Mouse (Mus musculus) thymus, postnatal 0 days (tissue): ENCODE results near the gene Plxna2. TPM values are rescaled to one million over a fixed set of nuclear protein-coding genes. Genes with fewer than 3 reads are reported as not detected.

Experiments used
- DNase-seq: peaks from one replicate; pipeline ENCODE4 v3.0.0-alpha.2; 2015; ENCODE audit warnings: low spot score
- polyA plus RNA-seq: library from polyadenylated mRNA; unstranded; fragments of >200 nt; fragmentation: Nextera tagmentation; extraction: Ambion mirVana; gene quantifications from 2 replicates; pipeline ENCODE4 v1.2.1, GENCODE M21; 2015

Plxna2 gene
- polyA plus RNA-seq: 0.87 and 0.95 TPM in 2 replicates

DNA sequence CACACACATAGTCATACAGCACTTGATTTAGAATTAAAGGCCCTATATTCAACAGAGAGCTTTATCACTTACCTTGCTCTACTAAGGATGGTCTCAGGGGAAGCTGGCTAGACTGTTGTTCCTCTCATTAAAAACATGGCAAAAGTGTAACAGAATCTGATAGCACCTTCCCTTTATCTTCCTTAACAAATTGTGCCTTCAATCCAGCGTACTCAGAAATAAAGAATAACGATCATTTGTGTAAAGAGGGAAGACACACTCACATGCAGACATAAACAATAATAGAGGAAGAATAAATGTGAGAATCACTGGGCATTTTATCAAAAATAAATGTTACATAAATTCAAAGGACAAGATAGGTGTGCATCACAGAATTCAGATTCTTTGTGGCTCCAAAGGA lies at the start of gene Plxna2:
Gene Plxna2 (plus strand): TSS at position 301 of the 400 bp plus-strand sequence.
- DNase-seq: no peak

DNA sequence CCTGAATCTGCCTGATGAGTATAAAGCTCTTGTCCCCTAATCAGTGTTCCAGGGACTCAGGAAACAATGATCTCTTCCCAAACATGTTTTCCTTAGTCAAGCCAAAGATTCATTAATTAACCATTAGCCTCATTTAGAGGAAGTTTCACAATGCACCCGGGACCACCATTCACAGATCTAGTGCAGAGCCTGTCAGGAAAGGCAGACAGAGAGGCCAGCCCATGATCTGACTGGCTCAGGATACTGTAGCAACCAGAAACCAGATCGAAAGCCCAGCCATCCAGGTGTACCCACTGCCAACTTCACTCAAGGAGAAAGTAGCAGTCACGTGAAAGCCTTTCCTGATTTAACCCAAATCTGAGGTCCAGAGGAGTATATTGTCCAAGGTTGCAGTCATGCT lies 44.1 kb upstream of the Plxna2 start:
- no peak for DNase-seq

GRCm38 (mm10) chr1:194578270-194578669 lies 39.7 kb upstream of the Plxna2 start:
- no peak for DNase-seq

DNA sequence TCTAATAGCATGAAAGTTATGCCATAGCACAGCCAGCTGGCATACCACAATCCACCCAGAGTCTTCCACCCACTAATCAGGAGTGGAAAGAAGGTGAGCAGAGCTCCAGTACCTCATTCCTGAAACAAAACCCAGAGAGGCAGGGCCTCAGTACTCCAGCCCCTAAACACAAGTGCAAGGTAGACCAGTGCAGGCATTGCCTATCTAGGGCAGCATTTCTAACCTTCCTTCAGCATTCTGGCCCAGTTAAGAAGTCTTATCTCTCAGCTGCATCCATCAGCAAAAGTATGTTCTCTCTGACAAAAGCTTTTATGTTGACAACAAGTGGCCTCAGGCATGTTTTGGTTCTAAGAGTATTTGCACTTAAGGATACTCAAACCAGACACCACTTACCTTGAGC lies 37.5 kb upstream of the Plxna2 start:
- DNase-seq: no peak

- no peak for DNase-seq
These were observed 31.3 kb upstream of the Plxna2 start for GRCm38 (mm10) chr1:194586670-194587069.

GRCm38 (mm10) chr1:194587532-194587931 lies 30.5 kb upstream of the Plxna2 start:
- DNase-seq: no peak

DNA sequence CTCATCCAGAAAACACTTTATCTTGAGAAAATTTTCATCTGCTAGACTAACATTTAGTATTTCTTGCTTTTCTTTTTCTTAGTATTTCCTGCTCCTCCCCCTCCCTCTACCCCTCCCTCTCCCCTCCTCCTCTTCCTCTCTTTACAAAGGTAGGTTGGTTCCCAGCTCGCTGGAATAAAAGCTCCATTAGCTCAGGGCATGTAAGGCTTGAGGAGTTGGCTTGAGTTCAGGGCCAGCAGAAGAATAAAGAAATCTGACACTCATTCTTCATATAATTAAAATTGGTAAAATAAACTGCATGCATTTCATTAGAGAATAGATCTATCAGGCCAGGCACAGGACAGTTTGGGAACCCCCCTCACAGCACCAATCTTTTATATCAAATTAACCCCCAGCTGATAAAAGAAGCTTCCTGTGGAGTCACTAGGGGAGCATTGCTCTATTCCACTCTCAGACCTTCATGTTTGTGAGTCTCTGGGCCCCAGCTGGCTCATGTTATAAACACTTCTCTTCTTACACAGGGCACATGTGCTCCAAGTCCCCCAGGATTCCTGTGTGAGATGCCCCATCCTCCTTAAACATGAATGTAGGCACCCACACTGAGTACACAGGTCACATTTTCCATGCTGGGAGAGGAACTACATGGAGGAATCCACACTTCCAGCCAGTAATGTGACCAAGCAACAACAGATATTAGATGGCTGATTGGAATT lies 29.9 kb upstream of the Plxna2 start:
- no peak for DNase-seq

- DNase-seq: no peak
These were observed 29.1 kb upstream of the Plxna2 start for GRCm38 (mm10) chr1:194588711-194589451.

GRCm38 (mm10) chr1:194593155-194593554 lies 24.9 kb upstream of the Plxna2 start:
- no peak for DNase-seq

DNA sequence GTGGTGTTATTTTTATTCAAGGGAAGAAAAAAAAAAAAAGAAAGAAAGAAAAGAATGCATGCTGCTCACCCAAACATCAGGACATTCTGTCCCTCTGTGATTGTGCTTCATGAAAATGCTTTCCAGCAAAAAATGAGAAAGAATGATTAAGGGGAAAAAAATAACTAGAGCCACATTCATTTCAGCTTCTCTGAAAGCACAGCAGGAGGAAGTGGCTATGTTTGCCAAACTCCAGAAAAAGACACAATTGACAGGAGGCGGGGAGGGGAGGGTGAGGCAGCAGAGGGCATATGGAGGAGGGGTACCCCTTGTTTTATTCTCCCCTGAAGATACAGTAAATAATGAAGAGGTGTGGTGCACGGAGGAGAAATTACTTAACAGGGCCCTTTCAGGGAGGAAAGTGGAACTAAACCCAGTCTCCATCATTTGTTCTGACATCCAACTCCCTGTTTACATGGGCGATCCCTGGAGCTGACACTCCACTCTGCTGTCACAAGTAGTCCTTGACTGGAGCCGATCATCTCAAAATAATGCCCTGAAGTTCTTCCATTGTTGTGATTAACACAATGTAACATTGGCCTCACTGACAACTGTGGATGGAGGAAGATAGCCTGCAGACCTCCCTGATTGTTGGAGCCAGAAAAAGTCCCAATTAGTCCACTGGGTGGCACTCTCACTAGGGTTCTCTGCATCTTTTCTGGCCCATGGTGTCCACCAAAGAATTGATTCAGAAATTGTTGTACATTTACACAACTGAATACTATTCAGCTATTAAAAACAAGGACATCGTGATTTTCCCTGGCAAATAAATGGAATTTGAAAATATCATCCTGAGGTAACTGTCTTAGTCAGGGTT lies 10.4 kb upstream of the Plxna2 start:
- DNase-seq: no peak

GRCm38 (mm10) chr1:194610516-194610915 lies 7.5 kb upstream of the Plxna2 start:
- no peak for DNase-seq

GRCm38 (mm10) chr1:194612628-194613027 lies 5.4 kb upstream of the Plxna2 start:
- no peak for DNase-seq

- no peak for DNase-seq
These were observed 4.7 kb upstream of the Plxna2 start for GRCm38 (mm10) chr1:194613271-194613834.

- no peak for DNase-seq
These were observed 3.8 kb upstream of the Plxna2 start for GRCm38 (mm10) chr1:194613923-194614830.

DNA sequence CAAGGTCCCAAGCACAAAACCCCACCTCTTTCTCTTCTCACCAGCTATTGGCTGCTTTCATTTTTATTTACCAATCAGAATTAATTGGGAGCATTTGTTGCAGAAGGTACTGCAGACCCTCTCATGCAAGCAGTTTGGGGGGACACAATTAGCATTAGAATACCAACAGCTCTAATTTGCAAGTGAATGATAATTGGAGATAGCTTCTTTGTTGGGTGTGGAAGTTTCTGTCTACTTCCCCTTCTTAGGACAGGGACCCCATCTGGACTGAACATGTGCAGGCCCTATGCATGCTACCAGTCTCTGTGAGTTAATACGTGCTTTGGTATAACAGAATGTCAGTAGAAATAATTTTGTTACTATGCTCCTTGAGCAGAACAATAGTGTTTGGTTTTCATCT lies 1.9 kb upstream of the Plxna2 start:
- DNase-seq: no peak

DNA sequence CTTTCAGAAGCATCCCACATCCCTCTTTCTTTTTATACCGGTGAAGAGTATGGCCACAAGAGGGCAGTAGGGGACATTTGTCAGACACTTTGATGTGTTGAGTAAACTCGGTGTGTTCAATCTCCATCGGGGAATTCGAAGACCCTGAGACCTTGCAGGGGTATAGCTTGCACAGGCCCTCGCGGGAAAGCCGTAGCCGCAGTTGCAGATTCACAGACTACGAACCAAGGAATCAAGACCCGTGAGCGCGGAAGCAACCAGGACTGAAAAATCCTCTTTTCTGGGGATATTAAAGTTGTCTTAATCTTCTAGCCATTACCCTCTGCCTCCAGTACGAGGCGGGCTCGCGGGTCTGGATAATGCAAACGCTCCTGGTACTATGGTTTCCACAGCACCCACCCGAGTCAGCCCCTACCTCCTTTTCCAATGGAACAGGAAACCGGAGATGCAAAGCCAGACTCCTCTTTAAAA lies 858 bp downstream of the Plxna2 start:
- peak; percentile 58 for DNase-seq

DNA sequence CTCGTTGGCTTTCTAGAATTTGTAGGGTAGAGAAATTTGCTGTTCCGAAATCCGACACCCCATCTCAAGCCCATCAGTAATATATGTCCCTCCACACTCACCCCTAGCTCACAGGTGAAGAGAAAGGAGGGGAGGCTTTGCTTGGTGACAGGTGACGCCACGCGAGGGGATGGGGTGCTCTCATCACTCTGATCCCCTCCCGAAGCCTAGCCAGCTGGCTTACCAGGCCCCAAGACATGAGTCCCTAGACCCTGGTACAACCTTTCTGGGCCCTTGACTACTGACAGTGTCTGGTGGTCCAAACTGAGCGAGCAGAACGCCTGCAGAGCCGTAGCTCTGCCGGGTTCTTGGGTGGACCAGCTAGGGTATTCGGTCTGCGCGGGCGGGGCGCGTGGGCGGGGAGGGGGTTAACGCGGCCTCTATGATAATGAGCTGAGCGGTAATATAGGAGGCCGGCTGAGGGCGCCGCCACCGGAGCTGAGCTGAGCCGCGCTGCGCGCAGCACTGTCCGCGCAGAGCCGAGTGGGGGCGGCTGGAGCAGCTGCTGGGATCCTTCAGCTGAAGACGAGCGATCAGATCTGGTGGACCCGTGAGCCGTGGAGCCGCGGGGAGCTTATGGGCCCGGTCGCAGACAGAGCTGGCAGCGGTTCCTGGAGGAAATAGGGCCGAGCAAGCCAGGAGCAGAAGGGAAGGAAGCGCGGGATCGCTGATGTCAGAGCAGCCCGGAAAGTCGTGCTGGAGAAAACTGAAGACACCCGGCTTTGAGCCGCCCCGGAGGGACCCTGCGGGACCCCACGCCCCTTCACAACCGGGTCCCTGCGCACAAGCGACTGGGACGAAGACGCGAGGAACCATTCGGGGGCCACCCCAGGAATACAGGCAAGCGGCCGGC lies 1.6 kb downstream of the Plxna2 start:
- peak; percentile 17 for DNase-seq

DNA sequence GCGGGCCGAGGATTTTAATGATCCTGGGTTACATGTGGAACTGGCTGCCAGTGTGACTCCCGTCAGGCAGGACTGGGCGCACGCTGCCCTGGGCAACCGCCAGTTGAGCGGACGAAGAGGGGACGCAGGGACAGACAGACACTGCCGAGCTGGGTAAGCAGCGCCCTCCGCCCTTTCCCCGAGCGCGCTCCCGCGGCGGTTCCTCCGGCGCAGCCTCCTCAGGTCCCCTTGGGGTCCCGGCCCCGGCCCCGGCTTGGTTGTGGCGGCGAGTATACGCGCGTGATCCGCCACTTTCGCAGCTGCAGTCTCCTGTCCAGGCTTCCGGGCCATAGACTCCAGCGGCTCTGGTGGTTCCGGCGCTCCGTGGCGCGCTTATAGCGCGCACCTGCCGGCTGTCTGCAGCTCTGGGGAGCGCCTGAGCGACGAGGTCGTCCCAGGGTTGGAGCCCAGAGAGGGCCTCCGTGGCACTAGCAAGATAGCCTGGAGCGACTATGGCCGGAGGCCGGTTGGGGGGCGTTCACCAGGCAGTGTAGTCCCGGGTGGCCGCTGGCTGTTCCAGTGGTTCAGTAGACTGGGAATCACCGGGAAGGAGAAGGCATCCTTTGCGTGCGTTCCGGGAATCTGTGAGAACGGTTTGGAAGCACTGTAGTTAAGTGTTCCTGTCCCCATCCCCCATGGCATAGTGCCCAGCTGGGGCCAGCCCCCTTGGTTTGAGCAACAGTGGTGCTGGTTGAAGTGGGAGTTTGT lies 2.4 kb downstream of the Plxna2 start:
- peak; percentile 3 for DNase-seq

DNA sequence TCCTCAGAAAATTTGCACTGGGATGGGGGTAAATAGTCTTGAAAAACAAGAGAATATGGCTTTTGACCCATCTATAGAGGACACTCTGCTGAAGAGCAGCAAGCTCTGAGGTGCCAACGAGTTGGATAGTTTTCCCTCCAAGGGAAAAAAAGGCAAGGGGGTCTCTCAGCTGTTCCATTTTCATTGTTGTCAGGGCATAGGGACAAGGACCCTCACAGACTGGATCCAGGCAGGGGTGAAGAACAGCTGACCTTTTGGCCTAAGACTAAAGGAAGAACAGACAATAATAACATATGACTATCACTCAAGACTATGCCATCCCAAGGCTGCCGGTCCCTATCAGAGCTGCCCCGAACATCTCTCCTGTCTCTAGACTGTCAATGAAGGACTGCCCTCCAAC lies 4.2 kb downstream of the Plxna2 start:
- no peak for DNase-seq
